In genomic region chr10:43689914-43690316, GRCm38 (mm10) we compare ENCODE assay signal across 12 mouse cellular contexts.
A peak's percentile ranks its signal among the peaks of the same experiment; 100 is the strongest.
DNase-seq lines count a peak whose midpoint lies in the region; ATAC-seq and TF ChIP-seq lines count a peak whose summit lies in the region.
"Had no signal": no experiment of that assay in that cellular context is flagged by ENCODE, and none has a peak within 500 bp of the region (broad histone marks: within the 10 kb centered on the region; RNA-seq: fewer than 3 reads in every experiment).

No protein-coding gene starts in this region.

- ATAC-seq in heart, postnatal 0 days (ENCODE audit: insufficient read depth, low read depth), result no peak
- ATAC-seq: forebrain, postnatal 0 days had no signal

- no peaks in the 10 kb centered on the region for H3K36me3 ChIP-seq in heart, postnatal 0 days (replicated peaks; ENCODE audit: control insufficient read depth, insufficient read depth, low read length)
- H3K36me3 ChIP-seq in limb, embryonic 10.5 days, result no peaks in the 10 kb centered on the region
- H3K36me3 ChIP-seq: G1E had no signal

- no peak overlapping the region for H3K27ac ChIP-seq in heart, postnatal 0 days (ENCODE audit: low read depth)
- peak overlapping the region; percentile 61 for H3K27ac ChIP-seq in limb, embryonic 10.5 days
- H3K27ac ChIP-seq: left cerebral cortex, adult 2 months had no signal

- peak overlapping the region; percentile 46; the same call in 1 of the 2 replicates for H3K4me2 ChIP-seq in heart, postnatal 0 days (ENCODE audit: low read depth, low read length)

- no peak for TF ChIP-seq CTCF in heart, postnatal 0 days (IDR thresholded peaks at IDR 0.05; ENCODE audit: low read depth)

- peaks cover 20% of the 10 kb centered on the region for H3K4me1 ChIP-seq in heart, postnatal 0 days (ENCODE audit: control insufficient read depth, insufficient read depth)
- H3K4me1 ChIP-seq in limb, embryonic 10.5 days, result peaks cover 56% of the 10 kb centered on the region

- 42% methylated on average over 8 of the region's 8 CpGs for WGBS in heart, postnatal 0 days
- WGBS in limb, embryonic 10.5 days, result 48% methylated on average over 8 of the region's 8 CpGs

- H3K4me3 ChIP-seq in heart, postnatal 0 days (ENCODE audit: low read depth, low read length), result no peak overlapping the region
- H3K4me3 ChIP-seq in limb, embryonic 10.5 days, result no peak overlapping the region
- H3K4me3 ChIP-seq: left cerebral cortex, adult 2 months had no signal

- DNase-seq in adrenal gland, adult (ENCODE audit: inconsistent age in 2 of 2, low spot score in 1 of 2), result peak; percentile 20 to 54
- DNase-seq in adrenal gland, adult 2 months, result no peak
- DNase-seq in heart, postnatal 0 days (ENCODE audit: low spot score), result no peak
- no peak for DNase-seq in heart, postnatal 36 days
- peak; percentile 78 for DNase-seq in NIH3T3 (ENCODE audit: low read depth)
- DNase-seq in limb, embryonic 10.5 days (ENCODE audit: low spot score), result no peak
- DNase-seq in thymus, postnatal 25 days, result no peak
- no peak for DNase-seq in ovary, adult 18-20 months (ENCODE audit: low spot score)
- DNase-seq: forebrain, postnatal 0 days; midbrain, embryonic 14.5 days had no signal

- TF ChIP-seq EP300 in heart, postnatal 0 days (IDR thresholded peaks at IDR 0.05; ENCODE audit: low read depth), result no peak

- intact Hi-C loops in heart, postnatal 36 days (cut with DNase I), result no loop called here

- no peaks in the 10 kb centered on the region for H3K9me3 ChIP-seq in heart, postnatal 0 days (replicated peaks; ENCODE audit: control insufficient read depth, low read length)
- no peaks in the 10 kb centered on the region for H3K9me3 ChIP-seq in limb, embryonic 10.5 days (replicated peaks)
- H3K9me3 ChIP-seq: G1E had no signal

- H3K9ac ChIP-seq in heart, postnatal 0 days (replicated peaks; ENCODE audit: low read depth, low read length), result no peak overlapping the region
- H3K9ac ChIP-seq: forebrain, postnatal 0 days had no signal

- H3K27me3 ChIP-seq in heart, postnatal 0 days (ENCODE audit: control insufficient read depth, insufficient read depth, low read length), result no peaks in the 10 kb centered on the region
- no peaks in the 10 kb centered on the region for H3K27me3 ChIP-seq in limb, embryonic 10.5 days (ENCODE audit: low read depth, poor library complexity, severe bottlenecking)

Comparison
In these comparisons a context has a peak if more than half of its experiments do, and no peak if none do; other contexts are left out.
1. DNase-seq: peak in adrenal gland, adult (2 of 2) and NIH3T3 (single experiment); none in adrenal gland, adult 2 months (single experiment), heart, postnatal 0 days (single experiment), heart, postnatal 36 days (0 of 2), limb, embryonic 10.5 days (single experiment), thymus, postnatal 25 days (single experiment) and ovary, adult 18-20 months (single experiment).